In the genomic region with DNA sequence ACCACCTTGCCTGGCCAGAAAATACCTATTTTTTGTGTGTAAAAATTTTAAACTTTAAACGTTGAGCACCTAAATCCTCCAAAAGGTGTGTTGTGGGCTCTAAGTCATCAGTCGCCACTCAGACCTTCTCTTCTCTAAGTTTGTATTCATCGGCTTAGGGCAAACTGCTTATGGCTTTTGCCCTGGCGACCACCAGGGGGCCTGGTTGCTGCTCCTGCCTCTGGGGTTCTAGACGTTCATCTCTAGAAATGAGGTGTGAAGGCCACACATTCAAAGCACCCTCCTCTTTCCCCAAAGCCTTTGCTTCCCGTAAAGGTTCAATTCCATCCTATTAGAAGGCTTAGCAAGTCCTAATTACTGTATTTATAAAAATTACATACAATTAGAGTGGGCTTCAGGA, we compare ENCODE assay signal across 9 mouse cellular contexts.
DNase-seq lines count a peak whose midpoint lies in the region; ATAC-seq and TF ChIP-seq lines count a peak whose summit lies in the region.
"Had no signal": no experiment of that assay in that cellular context is flagged by ENCODE, and none has a peak within 500 bp of the region (broad histone marks: within the 10 kb centered on the region; RNA-seq: fewer than 3 reads in every experiment).

No protein-coding gene starts in this region.

- H3K4me2 ChIP-seq in hindbrain, embryonic 13.5 days, result no peak overlapping the region
- no peak overlapping the region for H3K4me2 ChIP-seq in forebrain, embryonic 15.5 days (replicated peaks)

- H3K27ac ChIP-seq in hindbrain, embryonic 10.5 days, result no peak overlapping the region
- no peak overlapping the region for H3K27ac ChIP-seq in hindbrain, embryonic 13.5 days
- H3K27ac ChIP-seq in spleen, adult 2 months (ENCODE audit: insufficient read depth, low read length), result no peak overlapping the region
- H3K27ac ChIP-seq in limb, embryonic 10.5 days, result no peak overlapping the region
- H3K27ac ChIP-seq in forebrain, embryonic 15.5 days (replicated peaks), result no peak overlapping the region

- TF ChIP-seq POLR2A in spleen, adult 2 months (IDR thresholded peaks at IDR 0.05; ENCODE audit: low read depth, low read length), result no peak

- WGBS in hindbrain, embryonic 10.5 days, result 50% methylated on average over 6 of the region's 6 CpGs
- WGBS in hindbrain, embryonic 13.5 days, result 60% methylated on average over 6 of the region's 6 CpGs
- 36% methylated on average over 6 of the region's 6 CpGs for WGBS in spleen, adult 2 months
- WGBS in limb, embryonic 10.5 days, result 52% methylated on average over 6 of the region's 6 CpGs
- 53% methylated on average over 6 of the region's 6 CpGs for WGBS in forebrain, embryonic 15.5 days

- H3K9ac ChIP-seq in hindbrain, embryonic 13.5 days, result no peak overlapping the region
- H3K9ac ChIP-seq in forebrain, embryonic 15.5 days (replicated peaks), result no peak overlapping the region

- peak; percentile 18 for DNase-seq in hindbrain, embryonic 10.5 days (ENCODE audit: low spot score)
- peak in 1 of 2 experiments; percentile 11 for DNase-seq in spleen, adult 2 months (ENCODE audit: low read depth in 1 of 2, low spot score in 2 of 2)
- no peak for DNase-seq in spleen, adult 12 weeks (ENCODE audit: low spot score)
- DNase-seq in limb, embryonic 10.5 days (ENCODE audit: low spot score), result peak; percentile 45
- no peak for DNase-seq in urinary bladder, postnatal 4 days (ENCODE audit: low spot score in 2 of 2)
- no peak for DNase-seq in left cerebral cortex, postnatal 36 days (ENCODE audit: low spot score in 2 of 2)
- DNase-seq: kidney, adult 11 months had no signal

- intact Hi-C loops in left cerebral cortex, postnatal 36 days (cut with DNase I), result no loop called here

- 0 out of 2 replicates have a peak, but pooled peaks cover 3% of the 10 kb centered on the region for H3K4me1 ChIP-seq in hindbrain, embryonic 10.5 days (replicated peaks)
- no peaks in the 10 kb centered on the region for H3K4me1 ChIP-seq in hindbrain, embryonic 13.5 days (replicated peaks)
- H3K4me1 ChIP-seq in spleen, adult 2 months (ENCODE audit: control insufficient read depth, insufficient read depth, insufficient read length), result peaks cover 5% of the 10 kb centered on the region; the same call in 1 of the 2 replicates
- peaks cover 3% of the 10 kb centered on the region; the same call in 1 of the 2 replicates for H3K4me1 ChIP-seq in limb, embryonic 10.5 days
- H3K4me1 ChIP-seq in forebrain, embryonic 15.5 days, result no peaks in the 10 kb centered on the region

- no peak overlapping the region for H3K4me3 ChIP-seq in hindbrain, embryonic 10.5 days
- H3K4me3 ChIP-seq in hindbrain, embryonic 13.5 days, result no peak overlapping the region
- no peak overlapping the region for H3K4me3 ChIP-seq in spleen, adult 2 months (ENCODE audit: extremely low read depth, insufficient read depth, insufficient read length)
- no peak overlapping the region for H3K4me3 ChIP-seq in limb, embryonic 10.5 days
- no peak overlapping the region for H3K4me3 ChIP-seq in forebrain, embryonic 15.5 days

- no peaks in the 10 kb centered on the region for H3K27me3 ChIP-seq in hindbrain, embryonic 10.5 days (ENCODE audit: insufficient read depth, poor library complexity, severe bottlenecking)
- H3K27me3 ChIP-seq in hindbrain, embryonic 13.5 days, result peaks cover 6% of the 10 kb centered on the region; the same call in 1 of the 2 replicates
- no peaks in the 10 kb centered on the region for H3K27me3 ChIP-seq in spleen, adult 2 months (ENCODE audit: control insufficient read depth, insufficient read depth, low read length)
- H3K27me3 ChIP-seq in limb, embryonic 10.5 days (ENCODE audit: low read depth, poor library complexity, severe bottlenecking), result no peaks in the 10 kb centered on the region
- H3K27me3 ChIP-seq in forebrain, embryonic 15.5 days, result 0 out of 2 replicates have a peak, but pooled peaks cover 8% of the 10 kb centered on the region

- TF ChIP-seq CTCF in spleen, adult 2 months (IDR thresholded peaks at IDR 0.05; ENCODE audit: extremely low read depth, insufficient read depth, insufficient read length, insufficient replicate concordance), result peak; percentile 56; the same call in 1 of the 2 replicates

- no peak for ATAC-seq in hindbrain, embryonic 13.5 days (ENCODE audit: low FRiP score)
- ATAC-seq in forebrain, embryonic 15.5 days (replicated peaks), result no peak

- no peaks in the 10 kb centered on the region for H3K36me3 ChIP-seq in hindbrain, embryonic 10.5 days
- H3K36me3 ChIP-seq in hindbrain, embryonic 13.5 days, result no peaks in the 10 kb centered on the region
- no peaks in the 10 kb centered on the region for H3K36me3 ChIP-seq in spleen, adult 2 months (ENCODE audit: control insufficient read depth, insufficient read depth, low read length)
- no peaks in the 10 kb centered on the region for H3K36me3 ChIP-seq in limb, embryonic 10.5 days
- H3K36me3 ChIP-seq in forebrain, embryonic 15.5 days, result no peaks in the 10 kb centered on the region

- no peaks in the 10 kb centered on the region for H3K9me3 ChIP-seq in hindbrain, embryonic 10.5 days
- no peaks in the 10 kb centered on the region for H3K9me3 ChIP-seq in hindbrain, embryonic 13.5 days
- H3K9me3 ChIP-seq in limb, embryonic 10.5 days (replicated peaks), result no peaks in the 10 kb centered on the region
- H3K9me3 ChIP-seq in forebrain, embryonic 15.5 days, result no peaks in the 10 kb centered on the region

Comparison
In these comparisons a context has a peak if more than half of its experiments do, and no peak if none do; other contexts are left out.
1. DNase-seq: peak in hindbrain, embryonic 10.5 days (single experiment) and limb, embryonic 10.5 days (single experiment); none in spleen, adult 12 weeks (single experiment), urinary bladder, postnatal 4 days (0 of 2) and left cerebral cortex, postnatal 36 days (0 of 2).